Mouse (Mus musculus): ENCODE results near the gene Ifitm5. TPM values are rescaled to one million over a fixed set of nuclear protein-coding genes. Genes with fewer than 3 reads are reported as not detected.
A peak's percentile ranks its signal among the peaks of the same experiment; 100 is the strongest.

The Ifitm5 gene
- polyA plus RNA-seq, 1 experiment = not detected

- TF ChIP-seq FLI1 (IDR thresholded peaks at IDR 0.05; ENCODE audit: low read length) = no peak
- TF ChIP-seq GATA1 (IDR thresholded peaks at IDR 0.05; ENCODE audit: borderline replicate concordance, low read length) = no peak
- Histone ChIP-seq H3K4me1 (peaks cover 53% of the 10 kb centered on the region), H3K36me3 (replicated peaks; ENCODE audit: low read length) (no peaks in the 10 kb centered on the region), H3K27me3 (replicated peaks) (no peaks in the 10 kb centered on the region), H3K9me3 (no peaks in the 10 kb centered on the region), H3K4me3 (replicated peaks) (no peak overlapping the region)
Measured at GRCm38 (mm10) chr7:140962733-140963132, 12.6 kb upstream of the Ifitm5 start.

DNA sequence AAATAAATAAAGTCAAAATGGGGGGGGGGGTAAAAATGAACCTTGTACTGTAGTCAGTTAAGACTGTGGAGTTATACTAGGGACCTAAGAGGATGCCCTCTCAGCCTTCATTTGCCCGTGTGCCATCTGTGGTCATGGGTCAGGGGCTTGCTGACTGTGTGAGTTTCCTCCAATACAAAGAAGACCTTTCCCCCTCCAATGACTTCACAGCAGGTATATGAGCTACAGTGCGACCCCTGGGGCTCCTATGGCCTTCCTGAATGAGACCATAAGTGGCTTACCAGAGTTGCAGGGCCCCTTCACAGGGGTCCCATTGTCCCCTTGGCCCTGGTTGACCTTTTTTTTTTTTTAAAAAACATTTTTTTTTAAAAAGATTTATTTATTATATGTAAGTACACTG lies 11.3 kb upstream of the Ifitm5 start:
- no peak overlapping the region for H3K4me3 ChIP-seq (replicated peaks)
- H3K9me3 ChIP-seq = no peaks in the 10 kb centered on the region
- no peaks in the 10 kb centered on the region for H3K27me3 ChIP-seq (replicated peaks)
- no peaks in the 10 kb centered on the region for H3K36me3 ChIP-seq (replicated peaks; ENCODE audit: low read length)
- TF ChIP-seq FLI1 (IDR thresholded peaks at IDR 0.05; ENCODE audit: low read length) = no peak
- no peak for TF ChIP-seq GATA1 (IDR thresholded peaks at IDR 0.05; ENCODE audit: borderline replicate concordance, low read length)
- H3K4me1 ChIP-seq = peaks cover 56% of the 10 kb centered on the region

DNA sequence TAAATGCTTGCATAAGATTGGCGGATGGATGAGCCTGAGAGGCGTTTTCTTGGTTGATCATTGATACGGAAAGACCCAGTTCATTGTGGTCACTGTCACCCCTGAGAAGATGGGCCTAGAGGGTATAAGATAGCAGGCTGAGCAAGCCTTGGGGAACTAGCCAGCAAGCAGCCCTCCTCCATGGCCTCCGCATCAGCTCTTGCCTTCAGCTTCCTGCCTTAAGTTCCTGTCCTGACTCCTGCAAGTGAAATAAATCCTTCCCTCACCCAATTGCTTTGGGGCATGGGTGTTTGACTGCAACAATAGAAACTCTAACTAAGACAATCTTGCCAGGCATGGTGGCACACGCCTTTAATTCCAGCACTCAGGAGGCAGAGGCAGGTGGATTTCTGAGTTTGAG lies 9.9 kb upstream of the Ifitm5 start:
- Histone ChIP-seq H3K4me1 (peaks cover 68% of the 10 kb centered on the region), H3K27me3 (replicated peaks) (no peaks in the 10 kb centered on the region), H3K36me3 (replicated peaks; ENCODE audit: low read length) (no peaks in the 10 kb centered on the region), H3K4me3 (replicated peaks) (peak overlapping the region; percentile 38), H3K9me3 (no peaks in the 10 kb centered on the region)
- no peak for TF ChIP-seq GATA1 (IDR thresholded peaks at IDR 0.05; ENCODE audit: borderline replicate concordance, low read length)
- no peak for TF ChIP-seq FLI1 (IDR thresholded peaks at IDR 0.05; ENCODE audit: low read length)

- peaks cover under 1% of the 10 kb centered on the region for H3K36me3 ChIP-seq (replicated peaks; ENCODE audit: low read length)
- H3K4me1 ChIP-seq = peaks cover 70% of the 10 kb centered on the region
- TF ChIP-seq FLI1 (IDR thresholded peaks at IDR 0.05; ENCODE audit: low read length) (no peak), GATA1 (IDR thresholded peaks at IDR 0.05; ENCODE audit: borderline replicate concordance, low read length) (no peak)
- no peak overlapping the region for H3K4me3 ChIP-seq (replicated peaks)
- H3K27me3 ChIP-seq (replicated peaks) = no peaks in the 10 kb centered on the region
- H3K9me3 ChIP-seq = no peaks in the 10 kb centered on the region
Measured at GRCm38 (mm10) chr7:140959181-140959901, 9.2 kb upstream of the Ifitm5 start.

DNA sequence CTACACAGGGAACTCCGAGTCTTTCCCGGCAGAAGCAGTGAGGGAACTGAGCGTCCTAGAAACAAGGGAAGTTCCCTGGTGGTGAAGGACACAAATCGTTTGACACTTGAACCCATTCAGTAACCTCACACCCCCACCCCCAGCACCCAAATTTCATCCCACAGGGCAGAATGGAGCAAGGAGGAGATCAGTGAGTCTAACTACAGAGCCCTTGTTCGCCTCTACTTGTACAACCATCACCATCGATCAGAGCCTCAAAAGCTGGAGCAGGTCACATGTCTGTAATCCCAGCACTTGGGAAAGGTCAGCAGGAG lies 6.4 kb upstream of the Ifitm5 start:
- Histone ChIP-seq H3K36me3 (replicated peaks; ENCODE audit: low read length) (peaks cover 29% of the 10 kb centered on the region), H3K9me3 (no peaks in the 10 kb centered on the region), H3K4me3 (replicated peaks) (peak overlapping the region; percentile 85), H3K27me3 (replicated peaks) (no peaks in the 10 kb centered on the region), H3K4me1 (peaks cover 83% of the 10 kb centered on the region)
- TF ChIP-seq GATA1 (IDR thresholded peaks at IDR 0.05; ENCODE audit: borderline replicate concordance, low read length) (no peak), FLI1 (IDR thresholded peaks at IDR 0.05; ENCODE audit: low read length) (no peak)

DNA sequence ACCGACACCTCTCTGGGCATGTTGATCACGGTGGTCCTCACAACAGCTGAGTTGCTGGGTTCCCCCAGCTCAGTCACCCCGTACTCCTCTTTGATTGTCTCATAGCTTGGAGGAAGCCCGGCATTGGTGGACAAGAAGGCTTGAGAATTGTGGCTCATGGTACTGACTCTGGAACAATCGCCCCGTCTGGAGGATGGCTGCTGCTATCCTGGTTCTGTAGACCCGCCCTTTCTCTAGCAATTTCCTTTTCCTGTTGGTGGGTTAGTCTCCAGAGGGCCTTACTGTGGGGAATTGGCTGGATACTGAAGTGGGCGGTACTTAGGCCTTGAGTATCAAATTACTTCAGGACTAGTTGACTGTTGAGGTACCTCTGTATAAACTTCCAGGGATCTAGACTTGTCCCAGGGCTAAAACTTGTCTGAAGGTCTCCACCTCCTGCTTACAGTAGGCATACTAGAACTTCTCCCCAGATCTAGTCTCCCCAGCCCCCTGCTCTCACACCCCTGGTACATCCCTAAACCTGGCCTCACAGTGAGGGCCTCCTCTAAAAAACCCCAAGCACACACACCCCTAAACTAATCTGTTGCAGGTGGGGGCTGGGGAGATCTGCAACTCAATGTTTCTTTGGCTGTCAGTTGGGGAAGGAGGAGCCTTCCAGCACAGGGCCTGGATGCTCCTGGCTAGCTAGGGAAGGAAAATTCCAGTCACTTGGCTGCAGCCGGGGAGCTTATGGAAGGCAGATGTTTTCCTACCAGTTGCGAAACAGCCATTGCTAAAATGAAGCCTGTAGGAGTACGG lies 5.9 kb upstream of the Ifitm5 start, which contains the start of the genes Gm45717 and Ifitm2:
Gene Gm45717, minus strand, starts transcription at position 180 of the 798 bp plus-strand sequence.
Gene Ifitm2, minus strand, starts transcription at position 230 of the 798 bp plus-strand sequence.
- Histone ChIP-seq H3K4me1 (peaks cover 89% of the 10 kb centered on the region), H3K27me3 (replicated peaks) (no peaks in the 10 kb centered on the region), H3K9me3 (no peaks in the 10 kb centered on the region), H3K36me3 (replicated peaks; ENCODE audit: low read length) (peaks cover 35% of the 10 kb centered on the region), H3K4me3 (replicated peaks) (peak within 1 kb of the TSS; percentile 95)
- TF ChIP-seq FLI1 (IDR thresholded peaks at IDR 0.05; ENCODE audit: low read length) (no peak), GATA1 (IDR thresholded peaks at IDR 0.05; ENCODE audit: borderline replicate concordance, low read length) (no peak)

- no peaks in the 10 kb centered on the region for H3K27me3 ChIP-seq (replicated peaks)
- H3K4me1 ChIP-seq = peaks cover 94% of the 10 kb centered on the region
- H3K9me3 ChIP-seq = no peaks in the 10 kb centered on the region
- TF ChIP-seq GATA1 (IDR thresholded peaks at IDR 0.05; ENCODE audit: borderline replicate concordance, low read length) = no peak
- TF ChIP-seq FLI1 (IDR thresholded peaks at IDR 0.05; ENCODE audit: low read length) = no peak
- H3K36me3 ChIP-seq (replicated peaks; ENCODE audit: low read length) = peaks cover 41% of the 10 kb centered on the region
- H3K4me3 ChIP-seq (replicated peaks) = peak overlapping the region; percentile 95
Measured at GRCm38 (mm10) chr7:140955342-140955741, 5.3 kb upstream of the Ifitm5 start.

DNA sequence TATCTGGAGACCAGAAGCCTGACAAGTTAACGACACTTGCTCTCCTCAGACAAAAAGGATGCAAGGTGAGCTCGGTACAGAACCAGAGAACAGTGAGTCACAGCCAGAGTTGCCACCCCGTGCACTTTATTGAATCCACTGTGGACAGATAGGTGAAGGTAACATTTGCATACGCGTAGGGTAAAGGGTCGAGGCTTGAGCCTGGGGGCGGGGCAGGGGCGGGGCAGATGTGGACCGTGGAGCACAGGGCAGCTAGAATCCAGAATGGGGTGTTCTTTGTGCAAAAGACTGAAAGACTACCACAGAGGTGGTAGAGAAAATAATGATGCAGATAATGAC lies 4.6 kb upstream of the Ifitm5 start:
- Histone ChIP-seq H3K4me1 (peaks cover 94% of the 10 kb centered on the region), H3K27me3 (replicated peaks) (no peaks in the 10 kb centered on the region), H3K9me3 (no peaks in the 10 kb centered on the region), H3K36me3 (replicated peaks; ENCODE audit: low read length) (peaks cover 47% of the 10 kb centered on the region), H3K4me3 (replicated peaks) (peak overlapping the region; percentile 95)
- no peak for TF ChIP-seq GATA1 (IDR thresholded peaks at IDR 0.05; ENCODE audit: borderline replicate concordance, low read length)
- TF ChIP-seq FLI1 (IDR thresholded peaks at IDR 0.05; ENCODE audit: low read length) = no peak

DNA sequence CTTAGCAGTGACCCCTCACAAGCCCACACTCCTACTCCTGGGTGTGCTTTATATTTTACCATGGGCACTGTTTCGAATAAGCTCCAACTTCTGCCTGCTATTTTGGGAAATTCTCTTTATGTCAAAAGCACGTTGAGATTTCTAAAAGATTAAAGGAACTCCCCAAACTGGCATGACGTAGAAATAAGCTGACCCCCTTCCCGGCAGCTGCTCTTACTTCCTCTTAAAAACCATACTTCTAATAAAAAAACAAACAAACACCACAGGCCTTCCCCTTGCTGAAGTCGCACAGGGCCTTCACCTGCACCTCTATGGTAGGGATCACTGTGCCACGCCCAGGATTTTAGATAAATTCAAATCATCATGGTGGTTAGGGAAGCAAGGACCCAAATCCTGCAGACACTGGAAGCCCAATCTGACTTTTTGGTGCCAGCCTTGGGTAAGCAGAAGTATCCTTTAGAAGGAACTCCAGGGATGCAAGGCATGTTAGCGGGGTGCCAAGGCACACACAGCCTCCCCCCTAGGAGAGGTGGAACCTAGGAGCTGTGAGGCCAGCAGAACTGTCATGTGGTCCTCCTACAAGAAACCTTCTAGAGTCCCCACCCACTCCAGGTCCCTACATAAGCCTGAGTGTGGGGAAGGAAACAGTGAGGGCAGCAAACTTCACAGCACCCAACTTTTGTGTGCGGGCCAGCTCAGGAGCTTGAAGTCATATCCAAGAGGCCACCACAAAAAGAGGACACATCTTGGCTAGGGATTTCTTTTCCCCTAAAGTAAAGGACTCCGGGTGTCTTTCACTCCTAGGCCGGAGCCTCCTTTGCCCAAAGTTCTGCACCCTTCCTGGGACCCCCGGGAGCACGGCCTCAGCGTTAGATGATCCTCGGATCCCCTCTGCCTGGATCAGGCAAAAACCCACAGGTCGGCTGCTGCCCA lies 4.0 kb upstream of the Ifitm5 start:
- H3K9me3 ChIP-seq = no peaks in the 10 kb centered on the region
- TF ChIP-seq FLI1 (IDR thresholded peaks at IDR 0.05; ENCODE audit: low read length) (no peak), GATA1 (IDR thresholded peaks at IDR 0.05; ENCODE audit: borderline replicate concordance, low read length) (no peak)
- H3K36me3 ChIP-seq (replicated peaks; ENCODE audit: low read length) = peaks cover 54% of the 10 kb centered on the region
- H3K27me3 ChIP-seq (replicated peaks) = no peaks in the 10 kb centered on the region
- peak overlapping the region; percentile 95 for H3K4me3 ChIP-seq (replicated peaks)
- H3K4me1 ChIP-seq = peaks cover 94% of the 10 kb centered on the region

Data from megakaryocyte, embryonic 14.5 days (primary cell).